Mouse (Mus musculus) liver, embryonic 16.5 days (tissue): ENCODE data around the gene Nfkb2. TPM values are rescaled to one million over a fixed set of nuclear protein-coding genes. Genes with fewer than 3 reads are reported as not detected.

Experiments
- ATAC-seq: fragments of 200-750 bp; cut with Nextera tagmentation; 2 replicates; pipeline ENCODE4 v1.8.0; 2017; ENCODE audit warnings: low read depth, mild to moderate bottlenecking, moderate number of reproducible peaks, moderate library complexity
- H3K27ac ChIP-seq: fragments of 300-500 bp; sonication (generic); 2 replicates; pipeline ENCODE4 v1.5.1; 2014; ENCODE audit warnings: mild to moderate bottlenecking, low read length
- H3K27me3 ChIP-seq: fragments of 300-500 bp; sonication (generic); 2 replicates; pipeline ENCODE4 v1.6.1; 2014; ENCODE audit warnings: low read depth, low read length, mixed read lengths; ENCODE audit not compliant: control insufficient read depth, insufficient read depth
- H3K36me3 ChIP-seq: fragments of 300-500 bp; sonication (generic); 2 replicates; pipeline ENCODE4 v1.6.1; 2014; ENCODE audit warnings: mild to moderate bottlenecking; ENCODE audit not compliant: control insufficient read depth, insufficient read depth
- H3K4me1 ChIP-seq: fragments of 300-500 bp; sonication (generic); 2 replicates; pipeline ENCODE4 v1.6.1; 2014; ENCODE audit warnings: low read depth, low read length, mixed read lengths; ENCODE audit not compliant: control insufficient read depth
- H3K4me2 ChIP-seq: fragments of 300-500 bp; sonication (generic); 2 replicates; pipeline ENCODE4 v1.6.1; 2014; ENCODE audit warnings: low read depth, low read length, mixed read lengths
- H3K4me3 ChIP-seq: fragments of 300-500 bp; sonication (generic); 2 replicates; pipeline ENCODE4 v1.5.1; 2014; ENCODE audit warnings: low read depth, mild to moderate bottlenecking, low read length
- H3K9ac ChIP-seq: fragments of 300-500 bp; sonication (generic); 2 replicates; pipeline ENCODE4 v1.6.1; 2014; ENCODE audit warnings: low read depth, low read length
- H3K9me3 ChIP-seq: fragments of 300-500 bp; sonication (generic); replicated peaks from 2 replicates; pipeline ENCODE4 v1.6.1; 2016; ENCODE audit warnings: low read length; ENCODE audit not compliant: control insufficient read depth
- WGBS: fragments of 180-500 bp; shearing (Covaris S2); extraction: QIAGEN DNeasy Blood & Tissue Kit; methylation state at CpG from one replicate; pipeline ENCODE4 v1.1.7; 2014; ENCODE audit not compliant: insufficient replicate concordance; 5-methylcytosine and 5-hydroxymethylcytosine counted together
- polyA plus RNA-seq: library from polyadenylated mRNA; unstranded; fragments of >200 nt; fragmentation: Nextera tagmentation; extraction: Ambion mirVana; gene quantifications from 2 replicates; pipeline ENCODE4 v1.2.1, GENCODE M21; 2015

Nfkb2 gene
- polyA plus RNA-seq, 1 experiment from 2014 or later, result 3.8 TPM

- 92% methylated on average over 9 of the region's 9 CpGs for WGBS
- Histone ChIP-seq H3K4me1 (peaks cover 31% of the 10 kb centered on the region), H3K9me3 (no peaks in the 10 kb centered on the region), H3K9ac (no peak overlapping the region), H3K36me3 (peaks cover 6% of the 10 kb centered on the region), H3K27me3 (no peaks in the 10 kb centered on the region; the same call in 1 of the 2 replicates), H3K4me2 (no peak overlapping the region), H3K27ac (no peak overlapping the region), H3K4me3 (no peak overlapping the region)
- no peak for ATAC-seq
These were observed 2.7 kb downstream of the Nfkb2 start for GRCm38 (mm10) chr19:46306751-46307289.

GRCm38 (mm10) chr19:46307781-46308180 lies 3.7 kb downstream of the Nfkb2 start:
- WGBS, result 83% methylated on average over 16 of the region's 16 CpGs
- no peaks in the 10 kb centered on the region; the same call in 1 of the 2 replicates for H3K27me3 ChIP-seq
- no peaks in the 10 kb centered on the region for H3K9me3 ChIP-seq
- peaks cover 6% of the 10 kb centered on the region for H3K36me3 ChIP-seq
- no peak overlapping the region for H3K4me2 ChIP-seq
- H3K27ac ChIP-seq, result no peak overlapping the region
- no peak for ATAC-seq
- H3K9ac ChIP-seq, result no peak overlapping the region
- no peak overlapping the region for H3K4me3 ChIP-seq
- H3K4me1 ChIP-seq, result peaks cover 31% of the 10 kb centered on the region

GRCm38 (mm10) chr19:46308303-46308702 lies 4.2 kb downstream of the Nfkb2 start:
- WGBS, result 77% methylated on average over 16 of the region's 16 CpGs
- Histone ChIP-seq H3K27ac (no peak overlapping the region), H3K4me1 (peaks cover 33% of the 10 kb centered on the region), H3K27me3 (no peaks in the 10 kb centered on the region; the same call in 1 of the 2 replicates), H3K4me3 (no peak overlapping the region), H3K9me3 (no peaks in the 10 kb centered on the region), H3K4me2 (peak overlapping the region; percentile 80), H3K9ac (no peak overlapping the region), H3K36me3 (peaks cover 6% of the 10 kb centered on the region)
- no peak for ATAC-seq

GRCm38 (mm10) chr19:46308706-46309435 lies 4.8 kb downstream of the Nfkb2 start:
- Histone ChIP-seq H3K27ac (no peak overlapping the region), H3K4me1 (peaks cover 36% of the 10 kb centered on the region), H3K9me3 (no peaks in the 10 kb centered on the region), H3K4me2 (peak overlapping the region; percentile 80), H3K4me3 (peak overlapping the region; percentile 56), H3K27me3 (no peaks in the 10 kb centered on the region; the same call in 1 of the 2 replicates), H3K9ac (peak overlapping the region; percentile 60), H3K36me3 (peaks cover 6% of the 10 kb centered on the region)
- 0 out of 2 replicates have a peak, but pooled peaks have one; percentile 14 for ATAC-seq
- WGBS, result 1% methylated on average over 47 of the region's 47 CpGs

GRCm38 (mm10) chr19:46309651-46310305 lies 5.7 kb downstream of the Nfkb2 start:
- ATAC-seq, result no peak
- Histone ChIP-seq H3K9me3 (no peaks in the 10 kb centered on the region), H3K4me2 (no peak overlapping the region), H3K4me1 (peaks cover 40% of the 10 kb centered on the region), H3K27me3 (peaks cover 6% of the 10 kb centered on the region), H3K27ac (no peak overlapping the region), H3K4me3 (no peak overlapping the region), H3K36me3 (peaks cover 6% of the 10 kb centered on the region), H3K9ac (no peak overlapping the region)
- WGBS, result 77% methylated on average over 21 of the region's 21 CpGs

GRCm38 (mm10) chr19:46310312-46310865 lies 6.3 kb downstream of the Nfkb2 start:
- no peaks in the 10 kb centered on the region for H3K9me3 ChIP-seq
- no peak for ATAC-seq
- H3K4me3 ChIP-seq, result no peak overlapping the region
- peaks cover 6% of the 10 kb centered on the region for H3K36me3 ChIP-seq
- peaks cover 43% of the 10 kb centered on the region for H3K4me1 ChIP-seq
- no peak overlapping the region for H3K9ac ChIP-seq
- no peak overlapping the region for H3K4me2 ChIP-seq
- 87% methylated on average over 12 of the region's 12 CpGs for WGBS
- H3K27me3 ChIP-seq, result peaks cover 9% of the 10 kb centered on the region
- no peak overlapping the region for H3K27ac ChIP-seq

GRCm38 (mm10) chr19:46311341-46311740 lies 7.2 kb downstream of the Nfkb2 start:
- no peak overlapping the region for H3K4me3 ChIP-seq
- 83% methylated on average over 9 of the region's 9 CpGs for WGBS
- peaks cover 16% of the 10 kb centered on the region for H3K27me3 ChIP-seq
- H3K36me3 ChIP-seq, result peaks cover 6% of the 10 kb centered on the region
- peaks cover 45% of the 10 kb centered on the region for H3K4me1 ChIP-seq
- no peak overlapping the region for H3K4me2 ChIP-seq
- no peaks in the 10 kb centered on the region for H3K9me3 ChIP-seq
- no peak overlapping the region for H3K9ac ChIP-seq
- ATAC-seq, result no peak
- H3K27ac ChIP-seq, result no peak overlapping the region

GRCm38 (mm10) chr19:46312566-46312965 lies 8.4 kb downstream of the Nfkb2 start:
- WGBS, result 87% methylated on average over 21 of the region's 21 CpGs
- H3K4me2 ChIP-seq, result no peak overlapping the region
- H3K4me1 ChIP-seq, result peaks cover 57% of the 10 kb centered on the region
- no peaks in the 10 kb centered on the region for H3K9me3 ChIP-seq
- H3K9ac ChIP-seq, result no peak overlapping the region
- peak overlapping the region; percentile 48 for H3K27ac ChIP-seq
- peaks cover 6% of the 10 kb centered on the region for H3K36me3 ChIP-seq
- no peak for ATAC-seq
- peaks cover 28% of the 10 kb centered on the region for H3K27me3 ChIP-seq
- H3K4me3 ChIP-seq, result no peak overlapping the region
